Mouse (Mus musculus): ENCODE results near the gene Slc28a2.
"Not testable (repeated sequence)": the region's sequence is repeated elsewhere in the genome, so short reads cannot be mapped to it uniquely, and the experiment has no call there.

DNA sequence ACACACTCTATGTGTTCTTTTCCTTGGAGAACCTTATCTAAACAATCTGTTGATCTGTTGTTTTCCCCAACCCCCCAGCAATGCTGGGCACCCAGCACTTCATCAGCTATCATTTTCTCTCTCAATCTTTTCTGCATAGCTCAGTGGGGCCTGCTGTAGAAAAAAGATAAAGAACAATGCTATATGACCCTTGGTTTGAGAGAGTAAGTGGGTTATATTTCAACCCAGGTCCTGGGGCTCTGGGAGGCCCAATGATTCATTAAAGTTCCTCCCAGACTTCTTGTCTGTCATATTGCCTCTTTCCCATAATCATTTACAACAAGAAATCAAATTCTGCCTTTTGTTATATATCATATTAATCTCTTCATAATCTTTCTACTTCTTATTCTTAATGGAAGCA lies 59.8 kb downstream of the Slc28a2 start:
- TF ChIP-seq POLR2A (IDR thresholded peaks at IDR 0.05; ENCODE audit: borderline replicate concordance, extremely low read depth, insufficient read depth, insufficient read length, poor library complexity, severe bottlenecking); CTCF (IDR thresholded peaks at IDR 0.05; ENCODE audit: borderline replicate concordance, extremely low read depth, insufficient read depth, insufficient read length): not testable (repeated sequence)

Data from brain, embryonic 14.5 days (tissue).